Mouse (Mus musculus) neural tube, embryonic 11.5 days (tissue): ENCODE data around the gene Tmem138. TPM values are rescaled to one million over a fixed set of nuclear protein-coding genes. Genes with fewer than 3 reads are reported as not detected.

Experiments used
- ATAC-seq: fragments of 200-750 bp; cut with Nextera tagmentation; 2 replicates; pipeline ENCODE4 v1.8.0; 2017; ENCODE audit warnings: moderate number of reproducible peaks, mild to moderate bottlenecking, moderate TSS enrichment, moderate library complexity; ENCODE audit not compliant: insufficient read depth, low FRiP score, low TSS enrichment
- DNase-seq: peaks from one replicate; pipeline ENCODE4 v3.0.0-alpha.2; 2015; ENCODE audit warnings: low spot score
- H3K27ac ChIP-seq: fragments of 300-500 bp; sonication (generic); 2 replicates; pipeline ENCODE4 v1.5.1; 2014; ENCODE audit warnings: low read depth, mild to moderate bottlenecking, low read length
- H3K27me3 ChIP-seq: fragments of 300-500 bp; sonication (generic); 2 replicates; pipeline ENCODE4 v1.6.1; 2014; ENCODE audit warnings: mild to moderate bottlenecking, low read length, mixed read lengths; ENCODE audit not compliant: control insufficient read depth, insufficient read depth
- H3K36me3 ChIP-seq: fragments of 300-500 bp; sonication (generic); 2 replicates; pipeline ENCODE4 v1.6.1; 2014; ENCODE audit warnings: mild to moderate bottlenecking, low read length, moderate library complexity, mixed read lengths; ENCODE audit not compliant: control insufficient read depth, insufficient read depth
- H3K4me1 ChIP-seq: fragments of 300-500 bp; sonication (generic); 2 replicates; pipeline ENCODE4 v1.6.1; 2014; ENCODE audit warnings: low read length, mixed read lengths; ENCODE audit not compliant: control insufficient read depth, insufficient read depth
- H3K4me2 ChIP-seq: fragments of 300-500 bp; sonication (generic); 2 replicates; pipeline ENCODE4 v1.6.1; 2014; ENCODE audit warnings: low read depth, mild to moderate bottlenecking, moderate library complexity
- H3K4me3 ChIP-seq: fragments of 300-500 bp; sonication (generic); 2 replicates; pipeline ENCODE4 v1.5.1; 2014; ENCODE audit warnings: low read depth, low read length
- H3K9ac ChIP-seq: fragments of 300-500 bp; sonication (generic); 2 replicates; pipeline ENCODE4 v1.6.1; 2014; ENCODE audit warnings: mild to moderate bottlenecking, low read length
- H3K9me3 ChIP-seq: fragments of 300-500 bp; sonication (generic); 2 replicates; pipeline ENCODE4 v1.6.1; 2016; ENCODE audit warnings: low read length; ENCODE audit not compliant: control insufficient read depth
- WGBS: fragments of 180-500 bp; shearing (Covaris S2); extraction: QIAGEN DNeasy Blood & Tissue Kit; methylation state at CpG from one replicate; pipeline ENCODE4 v1.1.7; 2014; 5-methylcytosine and 5-hydroxymethylcytosine counted together
- polyA plus RNA-seq: library from polyadenylated mRNA; unstranded; fragments of >200 nt; fragmentation: Nextera tagmentation; extraction: Ambion mirVana; gene quantifications from 2 replicates; pipeline ENCODE4 v1.2.1, GENCODE M21; 2014

Gene Tmem138
- 55.8 and 56.2 TPM in 2 replicates for polyA plus RNA-seq

- peak within 1 kb of the TSS; percentile 73 for H3K4me3 ChIP-seq
- peak; percentile 97 for ATAC-seq
- peak within 1 kb of the TSS; percentile 76 for H3K27ac ChIP-seq
- WGBS = under 1% methylated on average over 44 of the region's 44 CpGs
- no peaks in the 10 kb centered on the region for H3K9me3 ChIP-seq
- peaks cover 5% of the 10 kb centered on the region for H3K36me3 ChIP-seq
- no peaks in the 10 kb centered on the region for H3K27me3 ChIP-seq
- peak within 1 kb of the TSS; percentile 85 for H3K4me2 ChIP-seq
- H3K4me1 ChIP-seq = peaks cover 2% of the 10 kb centered on the region; the same call in 1 of the 2 replicates
- peak; percentile 92 for DNase-seq
- peak within 1 kb of the TSS; percentile 75 for H3K9ac ChIP-seq
These were observed at the start of gene Tmem138, which contains the start of gene Cyb561a3 for GRCm38 (mm10) chr19:10576690-10577561. Gene Tmem138 (minus strand): TSS chr19:10577362. Gene Cyb561a3 (plus strand): TSS chr19:10577172.

- peaks cover 28% of the 10 kb centered on the region for H3K36me3 ChIP-seq
- ATAC-seq (no peak), DNase-seq (no peak)
- peaks cover 10% of the 10 kb centered on the region; the same call in 1 of the 2 replicates for H3K4me1 ChIP-seq
- no peaks in the 10 kb centered on the region for H3K27me3 ChIP-seq
- no peak overlapping the region for H3K4me3 ChIP-seq
- H3K4me2 ChIP-seq = no peak overlapping the region
- no peak overlapping the region for H3K9ac ChIP-seq
- WGBS = 96% methylated on average over 5 of the region's 5 CpGs
- H3K9me3 ChIP-seq = no peaks in the 10 kb centered on the region
- no peak overlapping the region for H3K27ac ChIP-seq
These were observed 31.5 kb upstream of the Tmem138 start for GRCm38 (mm10) chr19:10608573-10609240.

DNA sequence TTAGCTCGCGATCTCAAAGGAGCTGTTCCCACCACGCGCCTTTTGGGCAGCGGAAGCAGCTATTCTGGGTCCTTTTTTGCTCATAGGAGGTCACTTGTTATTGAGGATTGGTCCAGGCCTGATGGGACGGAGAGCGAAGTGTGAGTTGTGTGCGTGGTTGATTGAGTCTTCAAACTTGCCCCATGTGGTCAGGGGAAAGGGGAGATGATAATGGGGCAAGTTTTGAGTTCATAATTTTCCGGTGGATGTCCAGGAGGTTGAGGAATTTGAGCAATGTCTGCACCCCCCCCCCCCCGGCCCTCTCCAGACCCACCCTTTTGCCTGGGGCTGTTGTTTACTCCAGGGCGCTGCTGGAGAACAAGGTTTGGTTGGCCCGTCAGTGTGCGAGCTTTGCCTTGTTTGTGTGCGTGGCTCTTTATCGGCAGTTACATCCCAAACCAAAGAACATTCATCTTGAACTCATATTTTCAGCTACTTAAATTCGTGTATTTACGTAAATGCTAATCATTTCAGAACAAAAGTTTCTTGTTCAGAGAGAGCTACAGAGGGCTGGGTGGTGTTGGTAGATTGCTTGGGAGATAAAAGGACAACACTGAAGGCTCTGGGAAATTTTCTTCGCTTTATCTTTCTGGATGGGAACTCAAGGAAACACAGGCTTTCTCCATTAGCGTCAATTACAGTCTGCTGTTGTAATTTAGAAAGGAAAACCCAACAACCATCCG lies 28.9 kb upstream of the Tmem138 start:
- Histone ChIP-seq H3K9ac (peak overlapping the region; percentile 95), H3K4me1 (peaks cover 10% of the 10 kb centered on the region; the same call in 1 of the 2 replicates), H3K27ac (peak overlapping the region; percentile 89), H3K4me3 (peak overlapping the region; percentile 96), H3K27me3 (no peaks in the 10 kb centered on the region), H3K36me3 (peaks cover 12% of the 10 kb centered on the region), H3K4me2 (peak overlapping the region; percentile 78), H3K9me3 (no peaks in the 10 kb centered on the region)
- ATAC-seq (peak; percentile 7; the same call in 1 of the 2 replicates), DNase-seq (peak; percentile 29)
- WGBS = 7% methylated on average over 20 of the region's 20 CpGs

DNA sequence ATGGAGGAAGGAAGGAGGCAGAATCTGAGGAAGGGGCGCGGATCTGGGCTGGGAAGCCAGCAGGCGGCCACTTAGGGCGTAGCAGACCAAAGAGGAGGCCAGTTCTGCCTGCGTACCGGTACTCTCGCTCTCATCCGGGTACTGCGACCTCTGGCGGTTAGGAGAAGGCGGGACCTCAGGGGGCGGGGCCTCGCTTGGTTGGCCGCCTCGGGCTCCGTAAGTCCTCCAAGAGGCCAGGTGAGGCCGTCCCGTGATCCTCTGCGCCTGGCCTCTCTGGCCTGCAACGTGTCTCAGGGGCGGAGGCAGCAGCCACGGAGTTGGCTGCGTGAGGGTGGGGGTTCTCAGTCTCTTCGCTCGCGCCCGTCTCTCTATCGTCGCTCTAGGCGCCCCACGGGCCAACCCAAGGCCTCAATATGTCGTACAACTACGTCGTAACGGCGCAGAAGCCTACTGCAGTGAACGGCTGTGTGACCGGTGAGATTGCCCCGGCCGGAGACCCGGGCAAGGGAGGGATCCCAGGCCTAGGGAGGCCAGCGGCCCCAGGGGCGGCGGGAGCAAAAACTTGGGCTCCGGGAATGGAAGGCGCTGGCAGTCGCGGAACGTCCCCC lies 28.2 kb upstream of the Tmem138 start, which contains the start of the genes Ddb1 and Tkfc:
Gene Ddb1, plus strand, starts transcription at position 35 of the 608 bp plus-strand sequence.
Gene Tkfc, minus strand, starts transcription at position 362 of the 608 bp plus-strand sequence.
- peak; percentile 95 for ATAC-seq
- no peaks in the 10 kb centered on the region for H3K9me3 ChIP-seq
- H3K27ac ChIP-seq = peak within 1 kb of the TSS; percentile 89
- peaks cover 10% of the 10 kb centered on the region for H3K36me3 ChIP-seq
- H3K4me2 ChIP-seq = peak within 1 kb of the TSS; percentile 78
- H3K4me1 ChIP-seq = peaks cover 10% of the 10 kb centered on the region; the same call in 1 of the 2 replicates
- H3K9ac ChIP-seq = peak within 1 kb of the TSS; percentile 95
- H3K4me3 ChIP-seq = peak within 1 kb of the TSS; percentile 96
- peak; percentile 99 for DNase-seq
- WGBS = under 1% methylated on average over 47 of the region's 49 CpGs
- no peaks in the 10 kb centered on the region for H3K27me3 ChIP-seq

DNA sequence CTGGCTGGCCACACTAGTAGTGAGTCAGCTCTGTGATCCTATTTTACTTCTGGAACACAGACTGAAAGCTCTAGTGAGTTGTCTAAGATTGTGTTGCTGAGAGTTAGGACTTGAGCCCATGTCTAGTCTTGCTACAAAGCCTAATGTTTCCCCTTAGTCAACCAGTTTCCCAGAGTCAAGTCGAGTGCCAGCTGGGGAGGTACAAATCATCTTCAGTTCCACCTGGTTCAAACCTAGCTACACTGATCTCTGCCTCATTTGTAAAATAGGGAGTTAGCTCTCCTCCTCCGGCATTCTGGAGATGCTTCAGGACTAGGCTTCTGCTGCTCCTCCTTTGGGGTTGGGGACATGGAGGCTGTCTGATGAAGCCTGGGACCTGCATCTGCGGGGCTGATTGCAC lies 27.4 kb upstream of the Tmem138 start:
- no peaks in the 10 kb centered on the region for H3K27me3 ChIP-seq
- ATAC-seq = no peak
- H3K4me2 ChIP-seq = peak overlapping the region; percentile 78

DNA sequence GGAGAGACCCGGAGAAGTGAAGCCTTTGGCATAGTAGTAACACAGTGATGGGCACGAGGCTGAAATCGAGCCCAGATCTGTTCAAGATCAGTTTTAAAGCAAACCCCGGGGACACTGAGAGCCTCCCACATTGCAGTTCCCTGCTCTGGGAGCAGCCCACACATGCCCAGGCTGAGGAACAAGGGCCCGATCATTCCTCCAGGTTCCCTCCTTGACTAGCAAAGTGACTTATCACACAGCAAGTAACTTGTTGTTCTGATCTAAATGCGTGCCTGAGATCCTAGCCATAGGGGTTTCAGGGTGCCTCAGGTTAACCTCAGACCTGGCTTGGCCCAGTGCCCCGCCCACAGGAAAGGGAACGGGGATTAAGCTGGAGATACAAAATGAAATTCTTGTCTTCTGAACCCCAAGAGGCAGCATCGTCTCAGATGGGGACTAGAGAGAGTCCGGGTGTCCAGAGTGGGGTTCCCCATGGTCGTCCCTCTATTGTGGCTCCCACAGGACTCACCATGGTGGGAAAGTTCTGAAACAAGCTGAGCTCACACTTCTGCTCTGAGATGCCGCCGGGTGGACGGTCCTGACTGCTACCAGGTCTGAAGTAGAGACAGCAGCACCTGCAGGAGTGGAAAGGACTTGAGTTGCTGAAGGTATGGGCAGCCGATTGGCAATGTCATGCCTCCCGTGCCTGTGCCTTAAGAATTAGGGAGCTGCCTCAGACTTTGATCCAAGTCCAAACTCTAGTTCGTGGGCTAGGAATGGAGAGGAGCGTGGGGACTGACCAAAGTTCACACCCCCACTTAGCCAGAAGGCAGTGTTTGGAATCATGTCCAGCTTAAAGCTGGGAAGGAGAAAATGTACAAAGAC lies 26.7 kb upstream of the Tmem138 start:
- no peak overlapping the region for H3K27ac ChIP-seq
- ATAC-seq = no peak
- peak overlapping the region; percentile 18; the same call in 1 of the 2 replicates for H3K9ac ChIP-seq

More for the DNA sequence above, 27.4 kb upstream of the Tmem138 start:
- 60% methylated on average over 3 of the region's 3 CpGs for WGBS
- peak overlapping the region; percentile 96 for H3K4me3 ChIP-seq
- H3K9me3 ChIP-seq = no peaks in the 10 kb centered on the region
- peak overlapping the region; percentile 95 for H3K9ac ChIP-seq
- no peak for DNase-seq
- H3K36me3 ChIP-seq = peaks cover 8% of the 10 kb centered on the region
- H3K27ac ChIP-seq = peak overlapping the region; percentile 89
- peaks cover 10% of the 10 kb centered on the region; the same call in 1 of the 2 replicates for H3K4me1 ChIP-seq

DNA sequence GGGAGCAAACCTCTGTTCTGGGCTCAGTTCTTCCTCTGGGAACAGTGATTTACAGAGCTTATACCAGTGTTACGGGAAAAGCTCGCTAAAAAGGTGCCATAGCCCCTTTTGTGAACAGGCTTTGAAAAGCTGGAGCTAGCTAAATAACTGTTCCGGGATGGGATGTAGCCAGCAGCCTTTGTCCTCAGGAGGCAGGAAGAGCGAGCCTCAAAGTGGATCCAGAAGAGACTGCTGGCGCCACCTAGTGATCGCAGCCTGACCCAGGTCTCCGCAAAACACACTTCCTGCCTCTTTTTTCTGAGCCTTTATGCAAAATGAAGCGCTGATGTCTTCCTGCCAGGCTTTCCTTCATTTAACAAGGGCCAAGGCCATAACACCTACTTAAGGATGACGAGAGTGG lies 25.6 kb upstream of the Tmem138 start:
- Histone ChIP-seq H3K27me3 (no peaks in the 10 kb centered on the region), H3K9ac (peak overlapping the region; percentile 67), H3K36me3 (0 out of 2 replicates have a peak, but pooled peaks cover 2% of the 10 kb centered on the region), H3K9me3 (no peaks in the 10 kb centered on the region), H3K4me2 (peak overlapping the region; percentile 48), H3K4me1 (peaks cover 10% of the 10 kb centered on the region; the same call in 1 of the 2 replicates), H3K4me3 (peak overlapping the region; percentile 24), H3K27ac (peak overlapping the region; percentile 90)
- WGBS = 2% methylated on average over 9 of the region's 9 CpGs
- DNase-seq (peak; percentile 92), ATAC-seq (peak; percentile 46)

More for the DNA sequence above, 26.7 kb upstream of the Tmem138 start:
- Histone ChIP-seq H3K4me3 (0 out of 2 replicates have a peak overlapping the region, but pooled peaks have one; percentile 1), H3K4me2 (no peak overlapping the region), H3K27me3 (no peaks in the 10 kb centered on the region), H3K4me1 (peaks cover 10% of the 10 kb centered on the region; the same call in 1 of the 2 replicates), H3K9me3 (no peaks in the 10 kb centered on the region), H3K36me3 (peaks cover 7% of the 10 kb centered on the region)
- WGBS = 88% methylated on average over 18 of the region's 18 CpGs
- DNase-seq = no peak
